Mouse (Mus musculus) neutrophil, adult 5-6 weeks (primary cell): ENCODE results near the gene Ppp1r16b. TPM values are rescaled to one million over a fixed set of nuclear protein-coding genes. Genes with fewer than 3 reads are reported as not detected.

Experiments used
- ATAC-seq: fragments of 151-379, 151-347 bp; 2 replicates; pipeline ENCODE4 v1.8.0; 2017; ENCODE audit warnings: mild to moderate bottlenecking, moderate TSS enrichment; ENCODE audit not compliant: insufficient number of reproducible peaks, poor library complexity, low FRiP score, severe bottlenecking; ENCODE audit errors: extremely low read depth
- total RNA-seq: library from RNA; stranded (forward); fragments of 200-1000 nt; gene quantifications from 2 replicates; pipeline ENCODE4 v1.2.3, GENCODE M21; 2017

Ppp1r16b gene
- total RNA-seq, 1 experiment from 2014 or later: 52.0 TPM

DNA sequence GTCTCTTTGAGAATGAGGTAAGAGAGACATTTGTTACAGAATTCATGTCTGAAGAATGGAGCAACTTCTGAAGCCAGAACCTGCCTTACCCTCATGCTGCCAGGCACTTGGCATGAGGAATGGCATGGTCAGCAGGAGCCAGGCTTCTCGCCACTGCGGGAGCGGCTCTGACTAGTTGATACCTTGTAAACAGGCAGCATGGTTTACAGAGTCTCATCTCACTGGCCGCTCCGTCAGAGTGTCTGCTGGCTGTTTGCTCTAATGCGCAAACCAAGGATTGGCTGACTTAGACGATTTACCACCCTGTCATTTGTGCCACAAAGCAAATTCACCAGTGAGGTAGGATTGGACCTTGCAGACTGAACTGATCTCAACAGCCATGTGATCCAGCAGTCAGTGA lies 115.9 kb downstream of the Ppp1r16b start:
- no peak for ATAC-seq

DNA sequence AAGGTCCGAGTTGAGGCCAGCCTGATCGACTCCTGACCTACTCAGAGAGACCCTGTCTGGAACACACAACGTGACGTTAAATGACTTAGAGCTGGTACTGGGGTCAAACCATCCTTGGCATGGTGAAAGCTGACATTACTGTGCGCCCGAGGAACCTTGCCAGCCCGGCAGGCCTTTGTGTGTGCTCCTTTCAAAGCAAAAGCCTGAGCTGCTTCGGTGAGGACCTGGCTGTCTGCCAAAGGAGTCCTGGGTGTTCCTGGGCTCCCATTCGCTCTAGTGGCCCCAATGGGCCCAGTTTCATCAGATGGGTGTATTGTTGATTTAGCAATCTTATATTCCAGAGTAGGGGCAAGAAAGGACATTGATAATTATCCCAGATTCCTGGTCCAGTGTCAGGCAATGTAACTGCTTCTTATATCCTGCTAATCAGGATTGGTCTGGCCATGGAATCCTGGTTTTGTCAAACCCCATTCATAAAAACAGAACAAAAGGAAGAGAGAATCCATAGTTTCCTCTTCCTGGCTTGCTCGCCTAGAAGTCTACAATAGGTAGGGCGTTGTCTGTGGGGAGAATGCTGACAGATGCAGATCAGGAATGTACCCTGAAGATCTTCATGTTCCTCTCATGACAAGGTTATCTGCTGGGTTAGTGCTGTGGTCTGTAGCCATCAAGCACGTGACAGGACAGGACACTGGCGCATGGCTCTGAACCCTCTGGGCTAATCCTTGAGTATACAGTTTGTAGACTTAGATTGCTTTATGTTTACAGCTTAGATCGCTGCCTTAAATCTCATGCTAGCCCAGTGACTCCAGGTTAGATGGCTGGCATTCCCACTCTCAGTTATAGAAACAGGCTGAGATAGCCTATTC lies 122.0 kb downstream of the Ppp1r16b start:
- ATAC-seq: no peak

DNA sequence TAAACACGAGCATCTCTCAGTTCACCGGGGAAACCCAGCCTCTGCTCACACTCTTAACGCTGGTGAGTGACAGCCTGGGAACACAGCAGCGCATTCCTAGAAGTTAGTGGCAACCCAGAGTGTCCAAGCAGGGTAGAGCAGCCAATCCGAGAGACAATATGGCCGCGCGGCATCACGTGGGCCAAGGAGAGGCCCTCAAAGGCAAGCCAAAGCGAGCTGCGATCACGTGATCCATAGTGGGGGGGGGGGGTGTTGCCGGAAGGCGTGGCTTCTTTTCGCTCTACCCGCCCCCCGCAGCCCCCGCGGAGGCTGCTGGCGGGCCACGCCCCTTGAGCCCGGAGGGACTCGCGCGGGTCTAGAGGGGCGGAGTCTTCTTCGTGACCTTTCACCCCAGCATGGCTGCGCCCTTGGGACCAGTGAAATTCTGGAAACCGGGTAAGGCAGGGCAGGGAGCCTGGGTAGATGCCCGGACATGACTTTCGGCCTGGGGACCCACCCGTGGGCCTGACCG lies 129.4 kb downstream of the Ppp1r16b start, which contains the start of gene Dhx35:
Dhx35 (plus strand) TSS at position 314 of the 511 bp plus-strand sequence.
- peak; percentile 86 for ATAC-seq

GRCm38 (mm10) chr2:158795043-158795442 lies 129.8 kb downstream of the Ppp1r16b start:
- ATAC-seq: no peak

DNA sequence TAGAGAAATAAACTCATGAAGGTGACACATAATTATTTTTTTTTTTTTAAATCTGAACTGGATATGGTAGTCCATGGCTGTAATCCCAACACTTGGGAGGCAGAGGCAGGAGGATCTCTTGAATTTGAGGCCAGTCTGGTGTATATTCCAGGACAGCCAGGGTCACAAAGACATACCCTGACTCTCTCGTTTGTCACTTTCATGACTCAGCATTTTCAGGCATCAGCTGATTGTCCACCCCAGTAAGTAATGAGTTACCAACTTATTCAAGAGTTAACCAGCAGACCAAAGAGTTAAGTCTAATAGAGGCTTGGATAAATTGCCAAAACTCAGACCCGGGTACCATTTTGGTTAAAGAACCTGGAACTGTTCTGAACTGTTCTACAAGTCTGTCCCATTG lies 130.7 kb downstream of the Ppp1r16b start:
- no peak for ATAC-seq

GRCm38 (mm10) chr2:158799328-158799727 lies 134.1 kb downstream of the Ppp1r16b start:
- no peak for ATAC-seq

GRCm38 (mm10) chr2:158800788-158801187 lies 135.6 kb downstream of the Ppp1r16b start:
- ATAC-seq: no peak

DNA sequence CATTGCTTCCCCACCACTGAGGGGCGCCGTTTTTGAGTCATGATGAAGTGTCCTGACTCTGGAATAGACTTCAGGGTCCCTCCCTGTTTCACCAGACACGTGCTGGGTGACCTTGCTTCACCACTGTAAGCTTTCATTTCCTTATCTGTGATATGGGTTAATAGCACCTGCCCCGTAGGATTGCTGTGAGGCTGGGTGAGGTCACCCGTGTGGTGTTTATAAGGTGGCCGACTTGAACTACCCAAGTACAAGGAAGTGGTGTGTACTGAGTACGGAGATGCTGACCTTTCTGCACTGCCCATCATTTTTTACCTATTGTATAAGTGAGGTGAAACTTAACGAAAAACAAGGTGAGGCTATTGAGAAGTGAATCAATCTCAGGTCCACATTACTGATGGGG lies 138.4 kb downstream of the Ppp1r16b start:
- ATAC-seq: no peak

GRCm38 (mm10) chr2:158815686-158816085 lies 150.5 kb downstream of the Ppp1r16b start:
- no peak for ATAC-seq

Other genes starting within 250 kb of the Ppp1r16b start
- gene Adig, start 162.8 kb upstream of the Ppp1r16b start, total RNA-seq: not detected in 2 replicates
- not detected in 2 replicates for gene Arhgap40, start 152.6 kb upstream of the Ppp1r16b start, total RNA-seq
- gene Slc32a1, start 54.6 kb upstream of the Ppp1r16b start, total RNA-seq: not detected in 2 replicates
- gene Actr5, start 40.5 kb upstream of the Ppp1r16b start, total RNA-seq: 29.6 and 32.8 TPM in 2 replicates
- gene Fam83d, start 102.7 kb downstream of the Ppp1r16b start, total RNA-seq: 0.12 and 0.49 TPM in 2 replicates
- gene Dhx35, start 129.4 kb downstream of the Ppp1r16b start, total RNA-seq: 15.4 and 17.1 TPM in 2 replicates